Mouse (Mus musculus) heart, postnatal 4 days (tissue): ENCODE results near the gene Dbx2. TPM values are rescaled to one million over a fixed set of nuclear protein-coding genes. Genes with fewer than 3 reads are reported as not detected.

Experiments
- DNase-seq: peaks from one replicate; pipeline ENCODE4 v3.0.0; 2021
- total RNA-seq, 2 experiments: library from RNA; stranded (reverse); gene quantifications; 2 replicates each; pipeline ENCODE4 v1.2.3; 2021

The Dbx2 gene
- not detected for total RNA-seq

DNA sequence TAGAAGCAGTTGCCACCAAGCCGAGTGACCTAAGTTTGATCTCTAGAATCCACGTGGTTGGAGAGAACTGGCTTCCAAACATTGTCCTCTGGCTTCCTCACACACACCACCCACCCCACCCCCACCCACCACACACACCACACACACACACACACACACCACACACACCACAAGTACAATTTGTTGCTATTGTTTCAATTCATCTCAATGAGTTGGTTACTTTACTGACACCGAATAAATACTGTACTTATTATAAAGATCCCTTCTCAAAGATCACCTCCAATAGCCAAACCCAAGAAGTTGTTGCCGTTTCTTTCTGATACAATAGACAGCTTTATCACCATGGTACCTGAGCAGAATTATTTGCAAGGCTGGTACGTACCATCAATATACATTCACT is at the start of gene Dbx2:
Gene Dbx2, minus strand, starts transcription at position 101 of the 400 bp plus-strand sequence.
- DNase-seq, result no peak

- no peak for DNase-seq
Observed at GRCm38 (mm10) chr15:95702206-95702605, 46.4 kb upstream of the Dbx2 start.

DNA sequence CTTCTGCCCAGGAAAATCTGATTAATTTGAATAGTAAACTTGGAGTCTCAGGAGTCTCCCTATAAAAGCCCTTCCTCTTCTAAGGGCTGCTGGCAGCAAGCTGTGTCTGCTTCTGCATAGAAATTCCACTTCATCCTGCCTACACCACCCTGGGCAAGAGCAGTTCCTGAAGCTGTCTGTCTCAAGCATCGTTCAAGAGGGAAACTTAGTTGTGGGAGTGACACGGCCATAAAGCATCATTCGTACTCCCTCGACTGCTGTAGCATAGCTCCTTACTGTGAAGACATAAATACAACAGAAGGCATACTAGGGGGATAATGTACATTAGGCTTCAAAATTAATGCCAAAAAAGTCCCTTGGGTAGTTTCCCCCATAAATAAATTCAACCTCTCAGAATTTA is 45.8 kb upstream of the Dbx2 start:
- DNase-seq, result no peak

DNA sequence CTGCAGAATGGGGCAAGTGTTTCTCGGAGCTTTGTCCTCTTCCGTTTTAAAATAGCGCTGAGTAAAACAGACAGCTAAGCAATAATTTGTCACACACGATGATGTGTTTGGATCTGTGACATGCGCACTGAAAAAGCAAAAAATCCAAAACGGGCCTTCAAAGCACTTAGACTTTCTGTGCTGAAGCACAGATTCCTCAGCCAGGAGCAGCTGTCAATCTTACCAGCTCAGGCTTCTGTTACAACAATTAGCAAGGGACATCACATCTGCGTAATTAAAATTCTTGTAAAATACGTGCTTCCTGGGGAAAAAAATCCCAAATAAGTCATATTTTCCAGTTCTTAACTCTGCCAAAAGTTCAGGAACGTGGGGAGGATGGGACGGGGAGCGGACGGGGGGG is 43.6 kb upstream of the Dbx2 start:
- DNase-seq, result no peak

GRCm38 (mm10) chr15:95693759-95694158 is 38.0 kb upstream of the Dbx2 start:
- peak; percentile 9 for DNase-seq

DNA sequence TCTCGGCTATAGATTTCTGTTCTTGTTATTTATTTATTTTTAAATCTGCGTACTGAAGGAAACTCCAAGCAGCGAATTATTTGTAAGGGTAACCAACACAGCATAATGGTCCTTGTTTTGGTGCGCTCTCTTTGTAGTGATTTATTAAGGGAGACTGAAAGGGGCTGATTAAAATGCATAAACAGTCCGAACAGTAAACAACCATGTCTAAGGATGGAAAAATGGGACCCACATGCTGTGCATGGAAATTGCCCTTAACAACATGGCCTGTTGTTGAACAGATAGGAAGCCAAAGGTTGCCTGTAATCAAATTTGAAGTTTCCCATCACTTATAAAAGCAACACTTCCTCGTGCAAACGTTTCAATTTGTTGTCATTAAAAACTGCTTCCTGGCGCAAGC is 35.8 kb upstream of the Dbx2 start:
- DNase-seq, result no peak

GRCm38 (mm10) chr15:95691129-95691528 is 35.4 kb upstream of the Dbx2 start:
- no peak for DNase-seq

DNA sequence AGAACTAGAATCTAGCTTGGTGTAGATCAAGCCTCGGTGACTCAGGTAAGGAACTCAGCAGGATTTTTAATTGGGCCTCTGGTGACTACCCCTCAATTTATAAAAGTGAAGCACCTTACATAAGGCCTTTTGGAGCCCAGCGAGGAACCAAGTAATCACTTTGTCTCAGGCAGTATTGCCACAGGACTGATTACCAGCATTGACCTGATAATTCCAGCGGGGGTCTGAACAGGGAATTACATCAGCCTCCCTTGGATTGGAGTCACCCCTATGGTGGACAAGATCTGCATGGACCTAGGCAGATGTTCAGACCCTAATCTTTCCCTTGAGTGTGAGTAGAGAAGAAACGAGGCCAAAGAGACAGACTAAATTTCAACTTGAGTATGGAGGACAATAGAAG is 26.9 kb upstream of the Dbx2 start:
- no peak for DNase-seq

DNA sequence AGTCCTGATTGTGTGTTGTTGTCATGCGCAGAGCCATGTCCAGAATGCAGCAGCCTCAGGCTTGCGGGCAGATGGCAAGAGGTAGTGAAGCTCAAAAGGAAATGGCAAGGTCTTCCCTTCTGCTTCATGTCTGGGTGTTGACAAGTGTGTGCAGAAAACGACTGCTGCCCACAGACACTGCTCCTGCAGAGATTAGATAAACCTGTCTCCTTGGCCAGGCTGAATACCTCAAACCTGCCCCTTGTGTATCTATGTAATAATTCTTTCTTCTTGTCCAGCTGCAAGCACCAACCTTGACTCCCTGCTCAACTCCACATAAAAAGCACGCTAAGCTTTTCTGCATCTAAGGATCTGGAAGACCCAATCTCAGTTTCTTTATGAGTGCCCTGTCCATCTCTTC is 19.9 kb upstream of the Dbx2 start:
- no peak for DNase-seq

DNA sequence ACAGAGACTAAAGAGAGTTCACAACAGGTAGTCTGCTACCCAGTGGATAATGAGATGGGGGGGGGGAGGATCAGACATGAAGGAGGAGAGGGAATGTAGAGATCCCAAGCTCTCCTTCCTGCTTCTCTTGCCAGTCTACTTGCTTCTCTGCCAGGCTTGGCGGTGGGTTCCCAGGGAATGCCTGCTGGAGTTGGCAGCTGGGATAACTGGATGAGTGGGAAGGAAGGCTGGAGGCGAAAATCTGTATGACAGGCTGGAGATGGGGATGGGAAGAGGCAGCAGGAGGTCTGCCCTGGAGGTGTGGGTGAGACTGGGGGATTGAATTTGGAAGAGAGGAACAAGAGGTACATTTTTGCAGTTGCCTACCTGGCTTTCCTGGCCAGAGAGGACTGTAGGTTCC is 19.4 kb upstream of the Dbx2 start:
- no peak for DNase-seq

- no peak for DNase-seq
Observed at GRCm38 (mm10) chr15:95667209-95667608, 11.4 kb upstream of the Dbx2 start.

- DNase-seq, result no peak
Observed at GRCm38 (mm10) chr15:95665002-95665401, 9.2 kb upstream of the Dbx2 start.

GRCm38 (mm10) chr15:95661718-95662117 is 6.0 kb upstream of the Dbx2 start:
- DNase-seq, result no peak

- no peak for DNase-seq
Observed at GRCm38 (mm10) chr15:95660368-95660767, 4.6 kb upstream of the Dbx2 start.

DNA sequence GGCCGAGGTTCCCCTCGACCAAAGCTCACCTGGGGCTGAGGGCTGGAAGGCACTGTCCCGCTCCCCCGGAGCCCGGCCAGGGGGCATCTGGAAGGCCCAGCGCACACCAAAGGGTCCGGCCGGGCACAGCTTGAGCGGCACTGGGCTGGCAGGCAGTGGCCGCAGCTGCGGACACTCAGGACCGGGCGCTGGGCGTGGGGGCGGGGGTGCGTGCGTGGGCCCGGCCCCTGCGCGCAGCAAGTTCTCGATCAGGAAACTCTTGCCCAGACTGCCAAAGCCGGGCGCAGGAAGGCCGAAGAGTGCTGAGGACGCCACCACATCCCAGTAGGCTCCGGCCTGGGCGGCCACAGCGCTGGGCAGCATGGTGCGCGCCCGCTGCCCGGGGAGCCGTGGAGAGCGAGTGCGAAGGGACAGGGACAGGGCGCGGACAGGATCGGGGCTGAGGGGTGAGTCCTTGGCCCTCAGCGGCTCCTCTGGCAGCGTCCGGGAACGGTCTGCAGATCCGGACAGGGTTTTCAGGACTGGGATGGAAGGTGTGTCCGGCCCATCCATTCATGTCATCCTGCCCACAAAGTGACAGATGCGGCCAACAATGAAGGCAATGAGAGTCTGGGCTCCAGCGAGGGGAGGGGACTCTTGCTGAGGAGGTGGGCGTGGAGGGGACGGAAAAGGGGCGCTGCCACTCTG is 1.4 kb downstream of the Dbx2 start:
- DNase-seq, result peak; percentile 7

- DNase-seq, result no peak
Observed at GRCm38 (mm10) chr15:95653812-95654210, 1.9 kb downstream of the Dbx2 start.

- DNase-seq, result no peak
Observed at GRCm38 (mm10) chr15:95652898-95653707, 2.7 kb downstream of the Dbx2 start.

GRCm38 (mm10) chr15:95651824-95652223 is 3.9 kb downstream of the Dbx2 start:
- no peak for DNase-seq

DNA sequence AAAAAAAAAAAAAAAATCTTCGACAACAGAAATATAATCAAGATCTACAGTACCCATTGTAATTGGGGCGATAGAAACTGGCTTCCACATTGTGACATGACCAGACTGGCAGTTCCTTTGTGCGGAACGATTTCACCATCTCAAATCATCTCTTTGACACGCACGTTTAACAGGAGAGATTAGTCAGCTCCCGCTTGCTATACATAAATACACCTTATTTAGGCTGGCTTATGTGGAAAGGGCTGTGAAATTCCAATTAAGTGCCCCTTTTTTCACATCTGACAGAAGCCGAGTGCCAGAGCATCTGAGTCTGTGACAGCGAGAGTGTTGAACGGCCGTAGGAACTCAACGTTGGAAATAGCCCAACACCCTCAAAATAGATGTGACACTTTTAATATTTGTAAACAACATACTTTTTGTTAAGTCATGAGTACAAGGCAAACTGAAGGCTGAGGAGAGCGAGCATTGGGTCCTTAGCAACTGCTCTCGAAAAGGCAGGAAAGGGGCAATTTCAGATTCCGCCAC is 12.2 kb downstream of the Dbx2 start:
- no peak for DNase-seq

DNA sequence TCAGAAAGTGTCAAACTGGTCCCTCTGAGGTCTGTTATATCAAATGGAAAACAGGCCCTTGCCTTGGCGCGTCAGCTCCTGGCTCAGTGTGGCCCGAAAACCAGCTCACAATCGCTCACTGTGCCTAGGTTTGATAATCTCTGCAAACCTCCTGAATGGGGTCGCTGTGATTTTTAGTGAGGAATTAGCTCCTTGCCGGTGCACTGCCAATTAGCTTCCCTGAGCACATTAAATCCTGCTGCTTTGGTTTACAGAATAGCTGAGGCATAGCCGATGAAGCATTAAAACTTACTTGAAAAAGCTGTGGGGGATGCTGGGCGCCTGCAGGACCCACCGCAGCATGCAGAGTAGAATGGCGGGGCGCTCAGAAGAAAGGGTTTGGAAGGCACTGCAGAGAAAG is 15.4 kb downstream of the Dbx2 start:
- DNase-seq, result no peak

- no peak for DNase-seq
Observed at GRCm38 (mm10) chr15:95639829-95640134, 16.0 kb downstream of the Dbx2 start.

DNA sequence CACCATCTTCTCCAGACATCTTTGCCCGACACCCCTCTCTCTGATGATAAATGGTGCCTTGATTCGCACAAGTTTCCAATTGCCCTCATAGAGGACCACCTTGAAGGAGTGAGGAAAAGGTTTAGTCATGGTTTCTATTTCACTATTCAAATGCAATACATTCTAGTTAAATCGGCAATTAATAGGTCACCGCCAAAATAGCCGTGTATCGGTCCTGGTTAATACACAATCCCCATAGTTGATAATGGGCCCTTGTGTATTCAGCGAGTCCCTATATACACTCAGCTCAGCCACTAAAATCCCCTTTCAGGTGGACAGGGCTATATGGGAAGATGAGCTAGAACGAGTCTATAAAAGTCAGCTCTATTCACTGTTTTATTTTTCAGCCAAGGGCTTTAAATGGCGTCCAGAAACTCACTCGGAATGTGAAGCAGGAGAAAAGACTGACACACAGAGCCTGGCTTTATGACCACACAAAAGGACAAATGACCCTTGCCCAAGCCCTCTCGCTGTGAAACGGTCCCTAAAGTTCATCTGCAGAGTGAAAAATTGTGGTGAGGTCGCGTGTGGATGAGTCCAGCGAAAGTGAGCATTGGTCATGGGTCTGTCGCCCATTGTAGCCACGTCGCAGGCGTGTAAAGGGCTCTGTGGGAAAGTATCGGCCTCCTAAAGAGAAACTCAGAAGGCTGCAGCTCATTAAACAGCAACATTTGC is 16.5 kb downstream of the Dbx2 start:
- DNase-seq, result no peak

GRCm38 (mm10) chr15:95624396-95624795 is 31.4 kb downstream of the Dbx2 start:
- DNase-seq, result no peak
